Mouse (Mus musculus) limb, embryonic 15.5 days (tissue): ENCODE measurements around the gene Pgp. TPM values are rescaled to one million over a fixed set of nuclear protein-coding genes. Genes with fewer than 3 reads are reported as not detected.
"Not testable (repeated sequence)": the region's sequence is repeated elsewhere in the genome, so short reads cannot be mapped to it uniquely, and the experiment has no call there.

Experiments used
- ATAC-seq: fragments of 200-750 bp; cut with Nextera tagmentation; 2 replicates; pipeline ENCODE4 v1.8.0; 2017; ENCODE audit warnings: low read depth, moderate TSS enrichment; ENCODE audit not compliant: insufficient number of reproducible peaks, low FRiP score, low TSS enrichment
- H3K27ac ChIP-seq: fragments of 300-500 bp; sonication (generic); 2 replicates; pipeline ENCODE4 v1.5.1; 2015; ENCODE audit warnings: moderate library complexity, mild to moderate bottlenecking, inconsistent platforms
- H3K27me3 ChIP-seq: fragments of 300-500 bp; sonication (generic); 2 replicates; pipeline ENCODE4 v1.6.1; 2015; ENCODE audit warnings: inconsistent platforms
- H3K36me3 ChIP-seq: fragments of 300-500 bp; sonication (generic); 2 replicates; pipeline ENCODE4 v1.6.1; 2015; ENCODE audit warnings: inconsistent platforms
- H3K4me1 ChIP-seq: fragments of 300-500 bp; sonication (generic); 2 replicates; pipeline ENCODE4 v1.6.1; 2015; ENCODE audit warnings: inconsistent platforms
- H3K4me2 ChIP-seq: fragments of 300-500 bp; sonication (generic); 2 replicates; pipeline ENCODE4 v1.6.1; 2015; ENCODE audit warnings: mild to moderate bottlenecking, inconsistent platforms
- H3K4me3 ChIP-seq: fragments of 300-500 bp; sonication (generic); 2 replicates; pipeline ENCODE4 v1.5.1; 2015; ENCODE audit warnings: mild to moderate bottlenecking, inconsistent platforms
- H3K9ac ChIP-seq: fragments of 300-500 bp; sonication (generic); 2 replicates; pipeline ENCODE4 v1.6.1; 2015; ENCODE audit warnings: inconsistent platforms
- H3K9me3 ChIP-seq: fragments of 300-500 bp; sonication (generic); 2 replicates; pipeline ENCODE4 v1.6.1; 2016; ENCODE audit warnings: inconsistent platforms
- WGBS: fragments of 180-500 bp; shearing (Covaris S2); methylation state at CpG from one replicate; pipeline ENCODE4 v1.1.7; 2015; 5-methylcytosine and 5-hydroxymethylcytosine counted together
- polyA plus RNA-seq: library from polyadenylated mRNA; unstranded; fragments of >200 nt; fragmentation: Nextera tagmentation; extraction: Ambion mirVana; gene quantifications from 2 replicates; pipeline ENCODE4 v1.2.1, GENCODE M21; 2015

The Pgp gene
- polyA plus RNA-seq, 1 experiment from 2014 or later = 47.9 TPM

GRCm38 (mm10) chr17:24442107-24442506, 28.1 kb upstream of the Pgp start:
- Histone ChIP-seq H3K9ac (no peak overlapping the region), H3K4me3 (no peak overlapping the region), H3K4me2 (no peak overlapping the region), H3K9me3 (no peaks in the 10 kb centered on the region), H3K4me1 (no peaks in the 10 kb centered on the region), H3K27me3 (no peaks in the 10 kb centered on the region), H3K36me3 (peaks cover 95% of the 10 kb centered on the region), H3K27ac (no peak overlapping the region)
- 89% methylated on average over 14 of the region's 14 CpGs for WGBS
- ATAC-seq = no peak

GRCm38 (mm10) chr17:24442632-24443155, 27.5 kb upstream of the Pgp start, which contains the start of gene Dnase1l2:
Gene Dnase1l2 (minus strand): TSS chr17:24443105.
- peaks cover 96% of the 10 kb centered on the region for H3K36me3 ChIP-seq
- 69% methylated on average over 7 of the region's 7 CpGs for WGBS
- H3K4me1 ChIP-seq = no peaks in the 10 kb centered on the region
- H3K9ac ChIP-seq = no peak within 1 kb of the TSS
- no peak for ATAC-seq
- H3K27me3 ChIP-seq = no peaks in the 10 kb centered on the region
- no peaks in the 10 kb centered on the region for H3K9me3 ChIP-seq
- no peak within 1 kb of the TSS for H3K4me3 ChIP-seq
- no peak within 1 kb of the TSS for H3K4me2 ChIP-seq
- H3K27ac ChIP-seq = no peak within 1 kb of the TSS

- Histone ChIP-seq H3K27me3 (no peaks in the 10 kb centered on the region), H3K4me3 (no peak overlapping the region), H3K27ac (no peak overlapping the region), H3K4me2 (no peak overlapping the region), H3K9me3 (no peaks in the 10 kb centered on the region), H3K4me1 (0 out of 2 replicates have a peak, but pooled peaks cover 3% of the 10 kb centered on the region), H3K9ac (no peak overlapping the region), H3K36me3 (peaks cover 96% of the 10 kb centered on the region)
- ATAC-seq = no peak
- WGBS = 83% methylated on average over 4 of the region's 4 CpGs
These were observed 26.8 kb upstream of the Pgp start for GRCm38 (mm10) chr17:24443409-24443808.

GRCm38 (mm10) chr17:24446590-24446989, 23.6 kb upstream of the Pgp start:
- Histone ChIP-seq H3K4me1 (0 out of 2 replicates have a peak, but pooled peaks cover 3% of the 10 kb centered on the region), H3K4me2 (no peak overlapping the region), H3K27me3 (no peaks in the 10 kb centered on the region), H3K4me3 (no peak overlapping the region), H3K9ac (no peak overlapping the region), H3K9me3 (no peaks in the 10 kb centered on the region), H3K27ac (no peak overlapping the region), H3K36me3 (peaks cover 97% of the 10 kb centered on the region)
- WGBS = 93% methylated on average over 8 of the region's 8 CpGs
- no peak for ATAC-seq

DNA sequence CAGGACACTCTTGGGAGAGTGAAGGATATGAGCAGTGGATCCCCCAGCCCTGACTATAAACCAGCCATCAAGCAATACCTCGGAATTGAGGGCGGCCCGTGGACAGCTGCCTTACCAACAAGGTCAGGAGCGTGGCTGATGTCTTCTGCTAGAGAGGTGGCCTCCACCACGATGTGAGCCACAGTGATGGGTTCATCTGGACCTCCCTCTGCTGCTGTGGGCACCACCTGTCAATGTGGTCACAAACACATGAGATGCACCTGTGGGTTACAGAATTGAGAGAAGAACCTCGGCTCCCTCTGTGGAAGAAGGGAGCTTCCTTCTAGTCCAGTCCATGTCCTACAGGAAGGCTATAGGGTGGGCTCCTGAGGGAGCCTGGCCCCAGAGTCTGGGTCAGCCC, 20.7 kb upstream of the Pgp start:
- Histone ChIP-seq H3K9me3 (no peaks in the 10 kb centered on the region), H3K4me1 (peaks cover 16% of the 10 kb centered on the region), H3K36me3 (peaks cover 76% of the 10 kb centered on the region), H3K9ac (no peak overlapping the region), H3K4me3 (no peak overlapping the region), H3K27me3 (no peaks in the 10 kb centered on the region), H3K4me2 (no peak overlapping the region), H3K27ac (no peak overlapping the region)
- no peak for ATAC-seq
- WGBS = 93% methylated on average over 6 of the region's 6 CpGs

- Histone ChIP-seq H3K4me2 (no peak overlapping the region), H3K36me3 (peaks cover 58% of the 10 kb centered on the region), H3K9ac (no peak overlapping the region), H3K4me1 (peaks cover 21% of the 10 kb centered on the region), H3K4me3 (no peak overlapping the region), H3K27me3 (no peaks in the 10 kb centered on the region), H3K9me3 (no peaks in the 10 kb centered on the region), H3K27ac (no peak overlapping the region)
- ATAC-seq = no peak
- whole genome bisulfite sequencing = 90% methylated on average over 6 of the region's 6 CpGs
These were observed 19.0 kb upstream of the Pgp start for GRCm38 (mm10) chr17:24451220-24451619.

- H3K9me3 ChIP-seq = no peaks in the 10 kb centered on the region
- 80% methylated on average over 2 of the region's 2 CpGs for WGBS
- H3K9ac ChIP-seq = no peak overlapping the region
- H3K27ac ChIP-seq = no peak overlapping the region
- peaks cover 37% of the 10 kb centered on the region for H3K36me3 ChIP-seq
- no peaks in the 10 kb centered on the region for H3K27me3 ChIP-seq
- no peak overlapping the region for H3K4me2 ChIP-seq
- H3K4me1 ChIP-seq = peaks cover 18% of the 10 kb centered on the region
- no peak overlapping the region for H3K4me3 ChIP-seq
- ATAC-seq = no peak
These were observed 16.8 kb upstream of the Pgp start for GRCm38 (mm10) chr17:24453372-24453771.

DNA sequence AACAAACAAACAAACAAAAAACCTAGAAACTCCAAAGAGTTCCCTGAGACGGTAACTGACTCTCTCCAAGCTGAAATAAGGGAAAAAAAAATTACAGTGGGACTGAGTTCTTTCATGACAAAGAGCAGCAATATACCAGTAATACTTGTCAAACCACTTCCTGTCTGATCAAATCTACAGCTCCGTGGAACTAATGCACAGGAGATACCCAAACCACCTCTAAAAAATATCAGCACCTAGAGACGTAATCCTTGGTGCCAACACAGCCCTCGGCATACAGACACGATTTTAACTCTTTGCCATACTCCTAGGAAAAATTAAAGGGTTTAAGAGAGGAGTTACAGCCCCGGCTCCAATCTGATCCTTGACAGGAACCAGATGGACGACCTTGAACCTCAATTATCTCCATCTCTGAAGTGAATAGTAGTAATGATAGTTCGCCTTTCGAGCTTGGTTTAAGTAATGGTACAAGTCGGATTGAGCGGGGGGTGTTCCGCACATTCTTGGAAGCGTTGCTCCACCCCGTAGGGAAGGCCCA, 15.9 kb upstream of the Pgp start:
- no peak for ATAC-seq
- Histone ChIP-seq H3K27me3 (no peaks in the 10 kb centered on the region), H3K4me1 (peaks cover 18% of the 10 kb centered on the region), H3K9ac (peak overlapping the region; percentile 79), H3K4me2 (peak overlapping the region; percentile 54), H3K4me3 (peak overlapping the region; percentile 80), H3K36me3 (peaks cover 28% of the 10 kb centered on the region), H3K27ac (peak overlapping the region; percentile 97), H3K9me3 (no peaks in the 10 kb centered on the region)
- 3% methylated on average over 14 of the region's 14 CpGs for WGBS

DNA sequence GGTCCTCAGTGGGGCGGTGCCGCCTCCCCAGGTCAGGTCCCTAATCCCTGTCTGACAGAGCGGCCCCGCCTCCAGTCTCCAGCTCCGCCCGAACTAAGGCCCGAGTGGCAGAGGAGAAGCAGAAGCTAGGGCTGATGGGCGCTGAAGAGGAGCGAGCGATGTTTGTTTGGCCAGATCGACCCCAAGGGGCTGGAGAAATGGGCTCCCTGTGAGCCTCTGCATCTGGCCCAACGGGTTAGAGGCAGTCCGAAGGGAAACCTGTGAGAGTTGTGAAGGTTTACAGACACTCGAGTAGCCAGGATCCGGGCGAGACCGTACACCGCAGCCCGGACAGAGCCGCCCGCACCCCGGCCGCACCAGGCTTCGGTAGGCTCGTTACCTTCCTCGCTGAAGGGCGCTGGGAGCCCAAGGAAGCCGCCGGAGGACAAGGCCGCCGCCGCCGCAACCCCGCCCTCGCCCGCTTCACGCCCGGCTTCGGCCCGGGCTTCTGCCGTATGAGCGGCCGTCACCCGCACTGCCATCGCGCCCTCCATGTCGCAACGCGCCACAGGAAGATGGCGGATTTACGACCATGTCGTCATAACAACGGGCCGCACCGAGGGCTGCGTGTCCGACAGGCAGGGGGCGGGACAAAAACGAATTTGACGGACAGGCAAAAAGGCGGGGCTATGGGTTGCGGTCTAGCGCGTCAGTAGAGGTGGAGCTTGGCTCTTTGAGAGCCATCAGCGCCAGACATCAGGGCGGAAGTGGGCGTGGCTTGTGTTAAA, 15.3 kb upstream of the Pgp start:
- under 1% methylated on average over 67 of the region's 67 CpGs for WGBS
- H3K27ac ChIP-seq = peak overlapping the region; percentile 97
- H3K4me3 ChIP-seq = peak overlapping the region; percentile 80
- H3K4me1 ChIP-seq = peaks cover 18% of the 10 kb centered on the region
- H3K4me2 ChIP-seq = peak overlapping the region; percentile 54
- ATAC-seq = peak; percentile 91
- H3K9ac ChIP-seq = peak overlapping the region; percentile 79
- H3K36me3 ChIP-seq = peaks cover 21% of the 10 kb centered on the region
- no peaks in the 10 kb centered on the region for H3K27me3 ChIP-seq
- no peaks in the 10 kb centered on the region for H3K9me3 ChIP-seq

DNA sequence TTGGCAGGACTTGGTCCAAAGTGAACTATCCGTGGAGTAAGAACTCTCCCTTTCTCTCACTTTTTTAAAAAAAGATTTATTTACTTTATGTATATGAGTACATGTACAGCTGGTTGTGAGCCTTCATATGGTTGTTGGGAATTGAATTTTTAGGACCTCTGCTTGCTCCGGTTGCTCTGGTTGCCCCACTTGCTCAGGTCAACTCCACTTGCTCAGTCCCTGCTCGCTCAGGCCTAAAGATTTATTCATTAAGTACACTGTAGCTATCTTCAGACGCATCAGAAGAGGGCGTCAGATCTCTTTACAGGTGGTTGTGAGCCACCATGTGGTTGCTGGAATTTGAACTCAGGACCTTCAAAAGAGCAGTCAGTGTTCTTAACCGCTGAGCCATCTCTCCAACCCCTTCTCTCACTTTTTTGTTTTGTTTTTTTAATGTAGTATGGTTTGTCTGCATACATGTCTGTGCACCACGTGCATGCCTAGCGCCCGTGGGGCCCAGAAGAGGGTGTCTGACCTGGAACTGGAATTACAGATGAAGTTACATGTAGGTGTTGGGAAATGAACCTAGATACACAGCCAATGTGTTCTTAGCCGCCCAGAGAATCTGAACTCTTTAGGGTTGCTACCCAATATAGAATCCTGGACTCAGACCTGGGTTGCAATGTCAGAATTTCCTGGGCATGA, 14.5 kb upstream of the Pgp start:
- H3K27me3 ChIP-seq, H3K9ac ChIP-seq, H3K9me3 ChIP-seq: not testable (repeated sequence)
- Histone ChIP-seq H3K4me2 (peak overlapping the region; percentile 54), H3K36me3 (peaks cover 15% of the 10 kb centered on the region), H3K4me1 (peaks cover 18% of the 10 kb centered on the region), H3K4me3 (peak overlapping the region; percentile 80), H3K27ac (peak overlapping the region; percentile 77)
- ATAC-seq = 0 out of 2 replicates have a peak, but pooled peaks have one; percentile 1
- 53% methylated on average over 10 of the region's 10 CpGs for WGBS

DNA sequence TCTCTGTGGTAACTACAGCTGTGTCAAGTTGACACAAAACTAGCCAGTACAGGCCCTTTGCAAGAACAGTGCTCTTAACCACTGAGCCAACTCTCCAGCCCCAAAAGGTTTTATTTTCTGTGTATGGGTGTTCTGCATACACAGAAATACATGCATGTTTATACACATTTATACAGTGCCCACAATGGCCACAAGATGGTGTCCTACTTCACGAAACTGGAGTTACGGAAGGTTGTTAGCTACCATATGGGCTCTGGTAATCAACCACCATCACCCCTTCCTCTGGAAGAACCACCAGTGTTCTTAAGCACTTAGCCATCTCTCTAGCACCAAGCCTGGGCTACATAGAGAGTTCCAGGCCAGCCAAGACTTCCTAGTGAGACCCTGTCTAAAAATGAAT, 8.6 kb upstream of the Pgp start:
- Histone ChIP-seq H3K9me3 (no peaks in the 10 kb centered on the region), H3K4me3 (no peak overlapping the region), H3K27ac (no peak overlapping the region), H3K4me1 (no peaks in the 10 kb centered on the region), H3K9ac (no peak overlapping the region), H3K4me2 (no peak overlapping the region), H3K36me3 (no peaks in the 10 kb centered on the region), H3K27me3 (no peaks in the 10 kb centered on the region)
- no peak for ATAC-seq
- WGBS = 66% methylated on average over 2 of the region's 2 CpGs

DNA sequence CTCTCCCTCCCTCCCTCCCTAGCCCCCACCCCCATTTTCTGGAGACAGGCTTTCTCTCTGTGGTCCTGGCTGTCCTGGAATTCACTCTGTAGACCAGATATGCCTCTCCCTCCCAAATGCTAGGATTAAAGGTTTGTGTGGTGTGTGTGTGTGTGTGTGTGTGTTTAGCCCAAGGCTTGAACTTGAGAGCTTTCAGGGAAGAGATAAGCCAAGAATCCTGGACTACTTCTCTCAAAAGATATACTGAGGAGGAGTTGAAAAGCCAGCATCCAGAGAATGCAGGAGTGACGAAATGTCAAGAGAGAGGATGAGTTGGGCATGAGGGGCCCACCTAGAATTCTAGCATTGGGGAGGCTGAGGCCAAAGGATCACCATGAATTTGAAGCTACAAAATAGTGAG, 7.3 kb upstream of the Pgp start:
- H3K9me3 ChIP-seq = no peaks in the 10 kb centered on the region
- H3K9ac ChIP-seq = no peak overlapping the region
- no peaks in the 10 kb centered on the region for H3K4me1 ChIP-seq
- no peak overlapping the region for H3K4me2 ChIP-seq
- ATAC-seq = no peak
- no peak overlapping the region for H3K27ac ChIP-seq
- H3K27me3 ChIP-seq = no peaks in the 10 kb centered on the region
- H3K4me3 ChIP-seq = no peak overlapping the region
- H3K36me3 ChIP-seq = no peaks in the 10 kb centered on the region
- WGBS = 74% methylated on average over 1 of the region's 1 CpGs
